Mouse (Mus musculus) brain, embryonic 14.5 days (tissue): ENCODE measurements around the gene Prss41. TPM values are rescaled to one million over a fixed set of nuclear protein-coding genes. Genes with fewer than 3 reads are reported as not detected.
"Not testable (repeated sequence)": the region's sequence is repeated elsewhere in the genome, so short reads cannot be mapped to it uniquely, and the experiment has no call there.

Experiments used
- DNase-seq: peaks from one replicate; pipeline ENCODE4 v3.0.0-alpha.2; 2011; ENCODE audit warnings: low read depth
- CTCF ChIP-seq: fragments of 200-500 bp; IDR thresholded peaks from 2 replicates; pipeline ENCODE4 v1.5.1; 2012; ENCODE audit warnings: inconsistent platforms, mild to moderate bottlenecking, moderate library complexity, borderline replicate concordance; ENCODE audit not compliant: insufficient read depth, insufficient read length; ENCODE audit errors: extremely low read depth
- POLR2A ChIP-seq: fragments of 200-500 bp; IDR thresholded peaks from 2 replicates; pipeline ENCODE4 v1.6.1; 2012; ENCODE audit warnings: mild to moderate bottlenecking, inconsistent platforms, borderline replicate concordance; ENCODE audit not compliant: poor library complexity, insufficient read depth, insufficient read length, severe bottlenecking; ENCODE audit errors: extremely low read depth
- polyA plus RNA-seq: library from polyadenylated mRNA; depleted of rRNA; stranded (reverse); fragments of >200 nt; gene quantifications from 2 replicates; pipeline ENCODE4 v1.2.3, GENCODE M21; 2012; rRNA removed

Prss41 gene
- polyA plus RNA-seq: 1.3 and 2.1 TPM in 2 replicates

GRCm38 (mm10) chr17:23843812-23844273, at the start of gene Prss41, which contains the start of gene Prss32:
TSS of gene Prss41 (minus strand) at chr17:23844172.
TSS of gene Prss32 (plus strand) at chr17:23843855.
- TF ChIP-seq CTCF (peak; percentile 66), POLR2A (no peak)
- DNase-seq: peak; percentile 45

GRCm38 (mm10) chr17:23880576-23880975, 36.6 kb upstream of the Prss41 start, which contains the start of the genes Dcpp1 and Dcpp2:
TSS of gene Dcpp1 (plus strand) at chr17:23880876.
TSS of gene Dcpp2 (plus strand) at chr17:23880880.
- DNase-seq: not testable (repeated sequence)

GRCm38 (mm10) chr17:23877166-23877565, 33.2 kb upstream of the Prss41 start:
- peak; percentile 64 for DNase-seq
- TF ChIP-seq POLR2A: no peak
- TF ChIP-seq CTCF: no peak

GRCm38 (mm10) chr17:23876741-23877140, 32.8 kb upstream of the Prss41 start:
- peak; percentile 65 for DNase-seq
- TF ChIP-seq CTCF (no peak), POLR2A (no peak)

GRCm38 (mm10) chr17:23873884-23874856, 30.2 kb upstream of the Prss41 start:
- TF ChIP-seq CTCF (peak; percentile 68; the same call in 1 of the 2 replicates), POLR2A (no peak)
- peak; percentile 56 for DNase-seq

- no peak for DNase-seq
- no peak for TF ChIP-seq POLR2A
- TF ChIP-seq CTCF: no peak
Observed at GRCm38 (mm10) chr17:23868513-23868912, 24.5 kb upstream of the Prss41 start.

GRCm38 (mm10) chr17:23867756-23868155, 23.8 kb upstream of the Prss41 start, which contains the start of gene Prss21:
TSS of gene Prss21 (plus strand) at chr17:23868056.
- TF ChIP-seq CTCF (no peak), POLR2A (no peak)

GRCm38 (mm10) chr17:23862926-23863325, 19.0 kb upstream of the Prss41 start:
- no peak for DNase-seq

More at GRCm38 (mm10) chr17:23867756-23868155, 23.8 kb upstream of the Prss41 start, which contains the start of gene Prss21:
- no peak for DNase-seq

GRCm38 (mm10) chr17:23857913-23858312, 13.9 kb upstream of the Prss41 start:
- no peak for DNase-seq
- TF ChIP-seq CTCF: no peak
- no peak for TF ChIP-seq POLR2A

More at GRCm38 (mm10) chr17:23862926-23863325, 19.0 kb upstream of the Prss41 start:
- TF ChIP-seq POLR2A (no peak), CTCF (no peak)

- TF ChIP-seq CTCF (no peak), POLR2A (no peak)
- DNase-seq: no peak
Observed at GRCm38 (mm10) chr17:23857193-23857592, 13.2 kb upstream of the Prss41 start.

- no peak for DNase-seq
- TF ChIP-seq POLR2A (no peak), CTCF (no peak)
Observed at GRCm38 (mm10) chr17:23854229-23854765, 10.3 kb upstream of the Prss41 start.
